Mouse (Mus musculus): ENCODE results near the gene Zpr1. TPM values are rescaled to one million over a fixed set of nuclear protein-coding genes. Genes with fewer than 3 reads are reported as not detected.

Zpr1 gene
- polyA plus RNA-seq (2016; fragmentation: Nextera tagmentation; extraction: Ambion mirVana): 58.3 and 63.2 TPM in 2 replicates

GRCm38 (mm10) chr9:46272677-46273454 lies at the start of gene Zpr1:
Gene Zpr1 (plus strand): TSS chr9:46273064.
- H3K9ac ChIP-seq (replicated peaks): peak within 1 kb of the TSS; percentile 76
- 7% methylated on average over 45 of the region's 45 CpGs for WGBS
- peaks cover 37% of the 10 kb centered on the region for H3K27me3 ChIP-seq
- peak within 1 kb of the TSS; percentile 52 for H3K27ac ChIP-seq (replicated peaks)
- ATAC-seq (ENCODE audit: low FRiP score, low read depth): peak; percentile 97
- peak within 1 kb of the TSS; percentile 96 for H3K4me3 ChIP-seq
- H3K4me2 ChIP-seq (replicated peaks): peak within 1 kb of the TSS; percentile 97
- H3K4me1 ChIP-seq: peaks cover 10% of the 10 kb centered on the region
- peaks cover 29% of the 10 kb centered on the region for H3K36me3 ChIP-seq
- no peaks in the 10 kb centered on the region for H3K9me3 ChIP-seq

GRCm38 (mm10) chr9:46223090-46223489 lies 49.8 kb upstream of the Zpr1 start:
- no peak overlapping the region for H3K4me3 ChIP-seq
- ATAC-seq (ENCODE audit: low FRiP score, low read depth): no peak
- no peak overlapping the region for H3K9ac ChIP-seq (replicated peaks)
- WGBS: 88% methylated on average over 6 of the region's 6 CpGs
- H3K27ac ChIP-seq (replicated peaks): no peak overlapping the region
- no peaks in the 10 kb centered on the region for H3K9me3 ChIP-seq
- no peaks in the 10 kb centered on the region for H3K4me1 ChIP-seq
- peaks cover 40% of the 10 kb centered on the region for H3K36me3 ChIP-seq
- H3K27me3 ChIP-seq: no peaks in the 10 kb centered on the region
- H3K4me2 ChIP-seq (replicated peaks): no peak overlapping the region

GRCm38 (mm10) chr9:46224101-46224500 lies 48.8 kb upstream of the Zpr1 start:
- Histone ChIP-seq H3K27me3 (peaks cover 6% of the 10 kb centered on the region; the same call in 1 of the 2 replicates), H3K9ac (replicated peaks) (no peak overlapping the region), H3K9me3 (no peaks in the 10 kb centered on the region), H3K27ac (replicated peaks) (no peak overlapping the region), H3K4me3 (no peak overlapping the region), H3K4me1 (no peaks in the 10 kb centered on the region), H3K4me2 (replicated peaks) (no peak overlapping the region), H3K36me3 (peaks cover 40% of the 10 kb centered on the region)
- no peak for ATAC-seq (ENCODE audit: low FRiP score, low read depth)
- WGBS: 89% methylated on average over 3 of the region's 3 CpGs

GRCm38 (mm10) chr9:46224945-46225660 lies 47.8 kb upstream of the Zpr1 start:
- no peak overlapping the region for H3K4me2 ChIP-seq (replicated peaks)
- H3K27ac ChIP-seq (replicated peaks): no peak overlapping the region
- ATAC-seq (ENCODE audit: low FRiP score, low read depth): no peak
- WGBS: 69% methylated on average over 5 of the region's 5 CpGs
- H3K4me1 ChIP-seq: no peaks in the 10 kb centered on the region
- no peak overlapping the region for H3K9ac ChIP-seq (replicated peaks)
- no peak overlapping the region for H3K4me3 ChIP-seq
- H3K36me3 ChIP-seq: peaks cover 36% of the 10 kb centered on the region
- H3K9me3 ChIP-seq: no peaks in the 10 kb centered on the region
- H3K27me3 ChIP-seq: peaks cover 13% of the 10 kb centered on the region; the same call in 1 of the 2 replicates

GRCm38 (mm10) chr9:46227064-46227614 lies 45.7 kb upstream of the Zpr1 start:
- H3K4me1 ChIP-seq: peaks cover 7% of the 10 kb centered on the region; the same call in 1 of the 2 replicates
- peaks cover 16% of the 10 kb centered on the region for H3K36me3 ChIP-seq
- no peak overlapping the region for H3K4me2 ChIP-seq (replicated peaks)
- ATAC-seq (ENCODE audit: low FRiP score, low read depth): no peak
- H3K27ac ChIP-seq (replicated peaks): no peak overlapping the region
- H3K9ac ChIP-seq (replicated peaks): no peak overlapping the region
- no peaks in the 10 kb centered on the region for H3K9me3 ChIP-seq
- 94% methylated on average over 3 of the region's 3 CpGs for WGBS
- H3K4me3 ChIP-seq: no peak overlapping the region
- H3K27me3 ChIP-seq: peaks cover 30% of the 10 kb centered on the region

- H3K36me3 ChIP-seq: peaks cover 5% of the 10 kb centered on the region; the same call in 1 of the 2 replicates
- H3K9ac ChIP-seq (replicated peaks): no peak within 1 kb of the TSS
- no peak within 1 kb of the TSS for H3K4me2 ChIP-seq (replicated peaks)
- peaks cover 33% of the 10 kb centered on the region for H3K27me3 ChIP-seq
- H3K4me1 ChIP-seq: peaks cover 7% of the 10 kb centered on the region; the same call in 1 of the 2 replicates
- no peaks in the 10 kb centered on the region for H3K9me3 ChIP-seq
- ATAC-seq (ENCODE audit: low FRiP score, low read depth): no peak
- H3K27ac ChIP-seq (replicated peaks): no peak within 1 kb of the TSS
- H3K4me3 ChIP-seq: no peak within 1 kb of the TSS
- WGBS: 69% methylated on average over 9 of the region's 9 CpGs
These were observed 44.4 kb upstream of the Zpr1 start, which contains the start of gene Apoa1 for GRCm38 (mm10) chr9:46228491-46228890. Gene Apoa1 (plus strand): TSS chr9:46228580.

- peak; percentile 88 for ATAC-seq (ENCODE audit: low FRiP score, low read depth)
- H3K4me2 ChIP-seq (replicated peaks): peak overlapping the region; percentile 74
- no peaks in the 10 kb centered on the region for H3K36me3 ChIP-seq
- H3K4me3 ChIP-seq: peak overlapping the region; percentile 47
- H3K4me1 ChIP-seq: peaks cover 7% of the 10 kb centered on the region; the same call in 1 of the 2 replicates
- no peak overlapping the region for H3K27ac ChIP-seq (replicated peaks)
- H3K27me3 ChIP-seq: peaks cover 33% of the 10 kb centered on the region
- 16% methylated on average over 37 of the region's 37 CpGs for WGBS
- H3K9me3 ChIP-seq: no peaks in the 10 kb centered on the region
- H3K9ac ChIP-seq (replicated peaks): peak overlapping the region; percentile 56
These were observed 43.1 kb upstream of the Zpr1 start for GRCm38 (mm10) chr9:46229573-46230449.

GRCm38 (mm10) chr9:46230450-46230975 lies 42.4 kb upstream of the Zpr1 start:
- Histone ChIP-seq H3K4me3 (peak overlapping the region; percentile 47), H3K4me1 (peaks cover 7% of the 10 kb centered on the region; the same call in 1 of the 2 replicates), H3K9me3 (no peaks in the 10 kb centered on the region), H3K4me2 (replicated peaks) (peak overlapping the region; percentile 74), H3K9ac (replicated peaks) (peak overlapping the region; percentile 56), H3K27me3 (peaks cover 36% of the 10 kb centered on the region), H3K27ac (replicated peaks) (no peak overlapping the region), H3K36me3 (no peaks in the 10 kb centered on the region)
- 24% methylated on average over 13 of the region's 13 CpGs for WGBS
- no peak for ATAC-seq (ENCODE audit: low FRiP score, low read depth)

- ATAC-seq (ENCODE audit: low FRiP score, low read depth): no peak
- no peak overlapping the region for H3K27ac ChIP-seq (replicated peaks)
- WGBS: 84% methylated on average over 6 of the region's 6 CpGs
- no peak overlapping the region for H3K4me2 ChIP-seq (replicated peaks)
- no peaks in the 10 kb centered on the region for H3K36me3 ChIP-seq
- H3K9me3 ChIP-seq: no peaks in the 10 kb centered on the region
- H3K27me3 ChIP-seq: peaks cover 23% of the 10 kb centered on the region
- H3K9ac ChIP-seq (replicated peaks): no peak overlapping the region
- peaks cover 7% of the 10 kb centered on the region; the same call in 1 of the 2 replicates for H3K4me1 ChIP-seq
- no peak overlapping the region for H3K4me3 ChIP-seq
These were observed 37.7 kb upstream of the Zpr1 start for GRCm38 (mm10) chr9:46235196-46235595.

GRCm38 (mm10) chr9:46235596-46235648 lies 37.4 kb upstream of the Zpr1 start, which contains the start of gene Apoc3:
Gene Apoc3 (minus strand): TSS chr9:46235636.
- no peak within 1 kb of the TSS for H3K4me3 ChIP-seq
- no peak within 1 kb of the TSS for H3K4me2 ChIP-seq (replicated peaks)
- H3K27me3 ChIP-seq: peaks cover 21% of the 10 kb centered on the region
- peaks cover 5% of the 10 kb centered on the region; the same call in 1 of the 2 replicates for H3K4me1 ChIP-seq
- H3K27ac ChIP-seq (replicated peaks): no peak within 1 kb of the TSS
- no peaks in the 10 kb centered on the region for H3K36me3 ChIP-seq
- no peak within 1 kb of the TSS for H3K9ac ChIP-seq (replicated peaks)
- no peak for ATAC-seq (ENCODE audit: low FRiP score, low read depth)
- H3K9me3 ChIP-seq: no peaks in the 10 kb centered on the region

- no peaks in the 10 kb centered on the region for H3K36me3 ChIP-seq
- no peak overlapping the region for H3K4me2 ChIP-seq (replicated peaks)
- no peak overlapping the region for H3K9ac ChIP-seq (replicated peaks)
- WGBS: 53% methylated on average over 4 of the region's 4 CpGs
- ATAC-seq (ENCODE audit: low FRiP score, low read depth): no peak
- 0 out of 2 replicates have a peak, but pooled peaks cover 2% of the 10 kb centered on the region for H3K4me1 ChIP-seq
- peaks cover 19% of the 10 kb centered on the region for H3K27me3 ChIP-seq
- no peaks in the 10 kb centered on the region for H3K9me3 ChIP-seq
- no peak overlapping the region for H3K27ac ChIP-seq (replicated peaks)
- no peak overlapping the region for H3K4me3 ChIP-seq
These were observed 37.2 kb upstream of the Zpr1 start for GRCm38 (mm10) chr9:46235649-46236048.

All from midbrain, embryonic 12.5 days (tissue).